Mouse (Mus musculus): ENCODE data around the gene Arhgef12.

DNA sequence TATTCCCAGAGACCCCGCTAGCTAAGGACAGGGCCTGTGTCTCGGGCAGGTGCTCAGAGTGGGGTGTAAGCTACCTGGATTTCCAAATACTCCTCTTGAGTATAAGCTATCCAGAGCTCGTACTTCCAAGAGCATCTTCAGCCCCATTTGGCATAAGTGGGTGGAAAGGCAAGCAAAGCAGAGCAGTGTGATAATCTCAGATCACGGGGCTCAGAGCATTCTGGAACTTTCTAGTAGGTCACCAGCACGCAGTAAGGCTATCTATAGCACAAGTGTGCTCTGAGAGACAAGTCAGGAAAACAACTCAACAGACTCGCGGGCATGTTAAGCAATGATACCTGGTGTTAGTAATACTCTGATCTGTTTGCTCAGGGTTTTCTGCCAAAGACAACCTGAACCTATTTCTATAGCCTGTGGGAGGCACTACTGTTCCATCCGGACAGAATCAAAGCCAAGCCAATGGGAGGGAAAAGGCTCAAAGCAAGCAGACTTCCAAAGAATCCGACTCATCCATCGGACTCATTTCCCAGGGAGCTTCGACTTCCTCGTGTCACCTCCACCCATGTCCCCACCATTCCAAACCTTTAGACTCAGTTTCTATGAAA lies 37.3 kb upstream of the Arhgef12 start:
- no peak for TF ChIP-seq EP300 (IDR thresholded peaks at IDR 0.05; ENCODE audit: insufficient read depth, low read depth, low read length)
- peak; percentile 50 for TF ChIP-seq CTCF (IDR thresholded peaks at IDR 0.05)
- TF ChIP-seq POLR2A (IDR thresholded peaks at IDR 0.05; ENCODE audit: insufficient read depth, low read depth, low read length), result no peak

Data from heart, adult 2 months (tissue).